Mouse (Mus musculus): ENCODE measurements at regions not wholly inside any gene's neighbourhood (a gene's known extent, or its start where the extent isn't known, plus 50 kb on each side); places are given as distances from the start of the nearest gene placed in this dataset.

GRCm38 (mm10) chr10:125786197-125786879 lies 179.6 kb upstream of the Lrig3 start:
- Histone ChIP-seq H3K27me3 (ENCODE audit: control insufficient read depth in 1 of 2, insufficient read depth in 2 of 2, low read length in 2 of 2) (no peaks in the 10 kb centered on the region), H3K36me3 (ENCODE audit: control insufficient read depth in 1 of 2, insufficient read depth in 2 of 2, low read length in 2 of 2) (no peaks in the 10 kb centered on the region), H3K4me3 (ENCODE audit: control insufficient read depth in 1 of 2, insufficient read depth in 1 of 2, low read depth in 2 of 2, low read length in 2 of 2) (no peak overlapping the region), H3K9me3 (replicated peaks; ENCODE audit: insufficient read depth, low read length) (no peaks in the 10 kb centered on the region), H3K9ac (ENCODE audit: control insufficient read depth, low read depth, low read length, poor library complexity, severe bottlenecking) (no peak overlapping the region), H3K4me1 (ENCODE audit: control insufficient read depth in 1 of 2, insufficient read depth in 2 of 2, low read length in 2 of 2) (no peaks in the 10 kb centered on the region), H3K79me2 (ENCODE audit: control insufficient read depth, insufficient read depth, low read length, poor library complexity) (no peaks in the 10 kb centered on the region), H3K27ac (ENCODE audit: control insufficient read depth, low read depth, low read length) (no peak overlapping the region)
- DNase-seq (ENCODE audit: low read depth, low spot score): no peak
- TF ChIP-seq SIN3A (IDR thresholded peaks at IDR 0.05; ENCODE audit: low read length): no peak

- TF ChIP-seq ELF1 (IDR thresholded peaks at IDR 0.05; ENCODE audit: low read depth, low read length): no peak
- no peak for TF ChIP-seq UBTF (IDR thresholded peaks at IDR 0.05; ENCODE audit: borderline replicate concordance, insufficient read depth, low read depth, low read length)
- no peak for TF ChIP-seq TBP (IDR thresholded peaks at IDR 0.05; ENCODE audit: low read depth, low read length)
- TF ChIP-seq TAL1 (IDR thresholded peaks at IDR 0.05; ENCODE audit: low read length): no peak
- no peak for TF ChIP-seq MAZ (IDR thresholded peaks at IDR 0.05; ENCODE audit: low read depth, low read length)
- no peak for TF ChIP-seq RCOR1 (IDR thresholded peaks at IDR 0.05; ENCODE audit: low read depth, low read length)
- TF ChIP-seq CHD2 (IDR thresholded peaks at IDR 0.05; ENCODE audit: low read length): no peak
- TF ChIP-seq EP300 (IDR thresholded peaks at IDR 0.05; ENCODE audit: low read depth in 1 of 2, low read length in 2 of 2): no peak
- TF ChIP-seq BHLHE40 (IDR thresholded peaks at IDR 0.05; ENCODE audit: borderline replicate concordance, low read depth, low read length): no peak
- TF ChIP-seq NRF1 (IDR thresholded peaks at IDR 0.05; ENCODE audit: insufficient read depth, low read depth, low read length, poor library complexity, severe bottlenecking): no peak
- TF ChIP-seq POLR2AphosphoS2 (IDR thresholded peaks at IDR 0.05; ENCODE audit: low read length): no peak
- no peak for TF ChIP-seq MXI1 (IDR thresholded peaks at IDR 0.05; ENCODE audit: low read depth, low read length)
- no peak for TF ChIP-seq ETS1 (IDR thresholded peaks at IDR 0.05; ENCODE audit: low read depth, low read length)
- TF ChIP-seq RAD21 (IDR thresholded peaks at IDR 0.05; ENCODE audit: low read depth, low read length): no peak
- no peak for TF ChIP-seq MYC (IDR thresholded peaks at IDR 0.05; ENCODE audit: low read depth, low read length)
- TF ChIP-seq ZNF384 (IDR thresholded peaks at IDR 0.05; ENCODE audit: low read depth, low read length): no peak
- Histone ChIP-seq H3K9ac (ENCODE audit: control insufficient read depth, low read depth, low read length, poor library complexity, severe bottlenecking) (no peak overlapping the region), H3K9me3 (replicated peaks; ENCODE audit: insufficient read depth, low read length) (no peaks in the 10 kb centered on the region), H3K27me3 (ENCODE audit: control insufficient read depth in 1 of 2, insufficient read depth in 2 of 2, low read length in 2 of 2) (no peaks in the 10 kb centered on the region), H3K79me2 (ENCODE audit: control insufficient read depth, insufficient read depth, low read length, poor library complexity) (no peaks in the 10 kb centered on the region), H3K4me3 (ENCODE audit: control insufficient read depth in 1 of 2, insufficient read depth in 1 of 2, low read depth in 2 of 2, low read length in 2 of 2) (no peak overlapping the region), H3K27ac (ENCODE audit: control insufficient read depth, low read depth, low read length) (no peak overlapping the region), H3K36me3 (ENCODE audit: control insufficient read depth in 1 of 2, insufficient read depth in 2 of 2, low read length in 2 of 2) (no peaks in the 10 kb centered on the region), H3K4me1 (ENCODE audit: control insufficient read depth in 1 of 2, insufficient read depth in 2 of 2, low read length in 2 of 2) (no peaks in the 10 kb centered on the region)
- DNase-seq (ENCODE audit: low read depth, low spot score): no peak
Measured at GRCm38 (mm10) chr10:125786880-125787337, 179.1 kb upstream of the Lrig3 start.
